Mouse (Mus musculus) spleen, postnatal 10 days (tissue): Measurements from ENCODE around the gene Htra1.

ENCODE experiments used
- DNase-seq, 2 experiments: peaks; one replicate each; pipeline ENCODE4 v3.0.0; 2021 to 2022; ENCODE audit warnings: low spot score in 2 of 2

The Htra1 gene

GRCm38 (mm10) chr7:130935793-130936471 is at the start of gene Htra1:
Gene Htra1 (plus strand): TSS chr7:130936111.
- peak in 1 of 2 experiments; percentile 30 for DNase-seq

- DNase-seq = no peak
These were observed 49.7 kb upstream of the Htra1 start for GRCm38 (mm10) chr7:130886246-130886645.

DNA sequence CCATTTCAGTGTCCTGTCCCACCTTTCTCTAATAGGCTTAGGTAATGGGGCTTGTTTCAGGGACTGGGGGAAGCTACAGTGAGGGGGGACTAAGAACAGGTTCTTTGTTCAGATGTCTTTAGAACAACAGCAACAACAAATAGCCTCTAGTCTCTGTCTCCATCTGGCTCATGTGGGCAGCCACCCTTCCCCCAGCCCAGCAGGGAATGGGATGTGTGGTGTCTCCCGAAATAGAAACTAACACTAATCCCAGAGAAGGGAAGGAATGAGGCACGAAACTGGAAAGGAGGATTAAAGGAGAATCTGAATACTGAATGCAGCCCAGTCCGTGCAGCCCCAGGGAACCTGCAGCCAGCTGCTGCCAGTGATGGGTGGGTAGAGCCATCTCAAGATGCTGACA is 48.0 kb upstream of the Htra1 start:
- DNase-seq = no peak

DNA sequence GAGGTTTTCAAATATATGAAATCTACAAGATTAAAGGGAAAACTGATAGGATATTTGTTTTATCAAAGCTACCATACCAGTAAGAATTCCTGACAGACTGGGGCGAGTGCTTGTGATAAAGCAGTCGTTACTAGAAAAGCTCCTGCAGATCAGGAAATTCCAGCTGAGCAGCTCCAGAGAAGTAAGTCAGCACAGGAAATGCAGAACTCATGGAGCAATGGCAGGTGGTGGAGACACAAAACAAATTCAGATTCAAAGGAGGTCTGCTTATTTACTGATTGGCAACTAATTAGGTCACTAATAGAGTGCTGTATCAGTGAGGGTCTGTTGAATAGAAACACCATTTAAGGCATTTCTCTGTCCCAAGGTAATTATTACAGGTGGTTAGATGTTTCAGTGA is 45.0 kb upstream of the Htra1 start:
- DNase-seq = no peak

DNA sequence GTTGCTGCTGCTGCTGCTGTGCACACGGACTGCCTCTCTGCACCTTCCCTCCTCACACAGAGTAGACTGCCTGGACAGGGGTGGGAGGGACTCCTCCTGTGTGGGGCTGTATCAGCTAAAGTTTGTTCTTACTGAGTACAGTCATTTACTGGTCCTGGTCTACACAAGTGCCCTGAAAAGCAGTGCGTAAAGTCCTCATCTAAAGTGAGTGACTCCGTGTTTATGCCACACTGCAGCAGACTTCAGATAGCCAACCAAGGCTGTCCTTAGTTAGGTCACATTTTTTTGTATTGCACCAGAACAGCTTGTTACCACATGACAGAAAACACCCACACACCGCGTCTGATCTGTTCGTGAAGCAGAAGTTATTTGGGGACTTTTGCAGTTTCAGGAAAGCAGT is 42.9 kb upstream of the Htra1 start:
- peak in 1 of 2 experiments; percentile 31 for DNase-seq

- DNase-seq = no peak
These were observed 40.8 kb upstream of the Htra1 start for GRCm38 (mm10) chr7:130894931-130895617.

DNA sequence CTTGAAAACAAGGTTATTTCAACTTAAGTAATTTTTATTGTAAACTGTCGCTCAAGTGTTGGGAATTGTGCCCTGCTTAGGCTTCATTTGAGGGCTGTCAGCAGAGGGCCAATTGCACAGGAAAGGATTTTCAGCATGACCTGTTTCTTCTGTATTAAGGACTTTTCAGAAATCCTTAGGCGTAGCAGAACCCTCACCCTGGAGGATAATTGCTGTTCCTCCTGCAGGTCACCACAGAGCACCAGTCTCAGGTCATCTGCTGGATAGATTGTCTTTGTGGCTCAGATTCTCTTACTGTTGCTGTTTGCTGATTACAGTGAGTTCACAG is 40.3 kb upstream of the Htra1 start:
- no peak for DNase-seq

- DNase-seq = no peak
These were observed 39.8 kb upstream of the Htra1 start for GRCm38 (mm10) chr7:130896064-130896463.

DNA sequence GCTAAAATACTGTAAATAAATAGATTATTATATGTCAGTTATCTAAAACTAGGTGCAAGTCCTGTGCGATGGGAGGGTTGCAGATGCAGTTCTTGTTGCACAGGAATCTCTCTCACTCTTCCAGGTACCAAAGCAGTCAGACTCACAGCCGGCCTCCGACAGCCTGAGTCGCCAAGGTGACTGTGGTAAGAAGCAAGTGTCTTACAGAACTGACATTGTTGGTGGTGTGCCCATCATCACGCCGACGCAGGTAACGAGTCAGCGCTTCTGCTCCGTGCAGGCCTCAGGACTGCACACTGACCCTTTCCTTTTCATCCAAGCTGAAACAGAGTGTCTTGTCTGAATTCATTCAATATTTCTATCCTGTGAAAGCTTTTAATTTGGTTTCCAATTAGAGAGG is 38.7 kb upstream of the Htra1 start:
- DNase-seq = no peak

GRCm38 (mm10) chr7:130898373-130898772 is 37.5 kb upstream of the Htra1 start:
- DNase-seq = no peak

GRCm38 (mm10) chr7:130900233-130900848 is 35.6 kb upstream of the Htra1 start:
- no peak for DNase-seq

- DNase-seq = no peak
These were observed 33.0 kb upstream of the Htra1 start for GRCm38 (mm10) chr7:130902929-130903328.

- peak; percentile 8 to 46 for DNase-seq
These were observed 32.3 kb upstream of the Htra1 start for GRCm38 (mm10) chr7:130903505-130904074.

GRCm38 (mm10) chr7:130904571-130905365 is 31.1 kb upstream of the Htra1 start:
- DNase-seq = no peak

- DNase-seq = no peak
These were observed 25.1 kb upstream of the Htra1 start for GRCm38 (mm10) chr7:130910841-130911240.

DNA sequence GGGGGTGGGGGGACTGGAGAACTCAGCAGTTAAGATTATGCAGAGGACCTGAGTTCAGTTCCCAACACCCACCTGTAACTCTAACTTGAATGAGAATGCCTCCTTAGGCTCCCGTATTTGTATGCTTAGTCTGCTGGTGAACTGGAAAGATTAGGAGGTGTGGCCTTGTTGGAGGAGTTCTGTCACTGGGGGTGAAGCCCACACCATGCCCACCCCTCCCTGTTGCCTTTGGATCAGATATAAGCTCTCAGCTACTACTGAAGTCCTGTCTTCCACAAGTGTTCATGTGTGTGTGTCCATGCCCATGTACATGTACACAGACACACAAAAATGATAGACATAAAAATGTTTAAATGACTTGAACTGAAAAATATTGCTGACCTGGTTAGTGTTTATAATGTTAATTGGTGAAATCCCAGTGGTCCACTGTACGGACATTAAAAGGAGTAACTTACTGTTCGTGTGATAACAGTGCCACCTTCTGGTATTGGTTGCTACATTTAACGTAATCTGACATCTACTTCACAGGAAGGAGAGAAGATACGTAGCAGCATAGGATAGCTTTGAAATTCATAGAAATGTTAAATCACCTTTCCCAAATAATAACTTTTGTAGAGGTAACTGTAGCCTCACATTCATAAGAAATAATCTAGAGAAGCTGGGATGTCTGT is 21.1 kb upstream of the Htra1 start:
- DNase-seq = no peak

DNA sequence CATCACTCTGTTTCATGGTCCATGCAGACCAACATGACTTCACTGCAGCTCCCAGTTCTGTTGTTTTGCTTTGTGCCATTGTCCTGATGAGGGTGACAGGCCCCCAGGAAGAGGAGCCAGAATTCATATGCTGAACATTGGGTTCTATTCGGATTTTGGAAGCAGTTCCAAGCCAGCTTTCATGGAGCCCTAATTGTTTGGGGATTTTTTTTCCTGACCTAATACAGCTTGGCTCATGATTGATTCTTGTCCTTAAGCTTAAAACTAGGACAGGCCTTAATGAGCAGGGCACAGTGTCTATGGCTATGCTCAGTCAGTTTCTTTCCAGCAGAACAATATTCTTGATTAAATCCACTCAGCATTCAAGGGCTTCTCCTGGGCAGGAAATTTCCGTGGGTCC is 17.7 kb upstream of the Htra1 start:
- no peak for DNase-seq

DNA sequence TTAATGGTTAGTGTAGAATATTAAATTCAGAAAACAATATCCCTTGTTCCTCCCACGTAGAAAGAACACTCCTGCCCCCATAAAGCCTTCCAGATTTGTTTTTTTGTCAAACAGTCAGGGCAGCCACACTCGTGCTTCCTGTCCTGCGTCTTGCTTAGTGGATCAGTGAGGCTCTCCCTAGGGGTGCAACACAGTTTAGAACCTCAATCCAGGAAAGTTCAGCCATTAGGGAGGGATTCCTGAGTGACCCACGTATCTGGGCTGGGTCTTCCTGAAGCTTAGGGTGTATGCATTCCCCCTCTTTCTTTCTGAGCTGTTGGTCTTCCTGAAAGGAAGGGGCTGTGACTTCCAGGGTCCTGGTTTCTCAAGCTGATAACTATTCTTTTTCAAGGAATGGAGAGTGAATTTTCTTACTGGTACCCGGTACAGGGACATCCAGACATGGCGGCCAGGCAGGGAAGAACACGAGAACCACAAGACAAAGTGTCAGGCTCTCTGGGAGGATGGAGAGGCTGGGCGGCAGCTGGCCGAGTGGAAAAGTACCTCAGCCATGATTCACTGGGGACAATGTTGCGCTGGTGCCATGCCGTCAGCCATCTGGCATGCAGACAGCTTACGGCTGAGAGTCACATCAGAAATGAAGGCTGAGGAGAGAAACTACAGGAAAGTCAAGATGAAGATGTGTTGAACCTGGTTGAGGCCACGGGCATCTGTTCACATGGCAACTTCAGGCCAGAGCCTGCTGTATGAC is 12.8 kb upstream of the Htra1 start:
- DNase-seq = no peak

DNA sequence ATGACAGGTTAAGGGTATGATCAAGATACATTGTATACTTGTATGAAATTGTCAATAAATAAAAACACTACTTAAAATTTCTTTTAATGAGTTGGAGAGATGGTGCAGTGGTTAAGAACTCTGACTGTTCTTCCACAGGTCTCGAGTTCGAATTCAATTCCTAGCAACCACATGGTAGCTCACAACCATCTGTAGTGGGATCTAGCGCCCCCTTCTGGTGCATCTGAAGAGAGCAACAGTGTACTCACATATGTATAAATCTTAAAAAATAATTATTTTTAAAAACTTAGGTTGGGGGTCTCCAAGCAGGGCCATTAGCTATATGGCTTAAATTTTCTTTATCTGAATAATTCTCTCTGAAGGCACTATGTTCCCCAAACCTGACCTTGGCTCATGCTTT is 5.5 kb upstream of the Htra1 start:
- DNase-seq = no peak

DNA sequence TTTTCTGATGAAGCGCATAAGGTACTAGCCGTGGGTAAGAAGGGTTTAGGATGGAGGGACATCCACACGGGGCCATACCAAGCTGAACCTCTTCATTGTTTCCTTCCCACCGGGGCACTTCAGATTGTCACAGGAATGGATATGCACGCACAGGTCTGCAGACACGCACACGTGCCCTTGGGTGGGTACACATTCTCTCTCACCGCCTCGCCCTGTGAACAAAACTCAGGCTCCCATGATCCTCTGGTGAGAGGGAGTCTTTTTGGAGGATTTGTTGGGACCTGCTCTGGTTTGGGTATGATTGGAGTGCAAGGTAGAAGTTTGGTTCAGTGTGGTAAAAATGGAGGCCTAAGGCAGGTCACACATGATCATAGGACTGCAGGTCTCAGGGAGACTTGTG is 3.0 kb upstream of the Htra1 start:
- no peak for DNase-seq

GRCm38 (mm10) chr7:130934654-130935053 is 1.3 kb upstream of the Htra1 start:
- DNase-seq = no peak
